Mouse (Mus musculus): ENCODE data around the gene Morn1.

The Morn1 gene

GRCm38 (mm10) chr4:155118278-155118677 lies 31.9 kb downstream of the Morn1 start:
- DNase-seq (ENCODE audit: low read depth, low spot score), result no peak

GRCm38 (mm10) chr4:155120038-155120437 lies 33.7 kb downstream of the Morn1 start:
- no peak for DNase-seq (ENCODE audit: low read depth, low spot score)

- no peak for DNase-seq (ENCODE audit: low read depth, low spot score)
These were observed 34.2 kb downstream of the Morn1 start for GRCm38 (mm10) chr4:155120583-155120982.

DNA sequence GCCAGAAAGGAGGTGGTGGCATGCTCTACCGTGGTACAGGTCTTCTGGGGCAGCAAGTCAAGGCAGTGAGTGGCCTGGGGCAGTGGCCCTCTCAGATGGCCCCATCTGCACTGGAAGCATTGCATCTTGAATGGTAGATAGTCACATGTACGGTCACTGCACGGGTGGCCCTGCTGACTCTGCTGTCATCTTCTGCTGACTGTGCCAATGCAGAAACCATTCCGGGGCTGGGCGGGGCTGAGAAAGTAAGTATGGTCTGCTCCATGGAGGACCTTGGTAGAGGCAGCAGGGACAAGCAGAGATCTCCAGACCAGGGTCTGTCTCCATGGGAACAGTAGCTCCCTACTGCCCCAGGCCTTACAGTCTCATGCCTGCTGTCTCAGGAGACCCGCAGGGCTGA lies 34.8 kb downstream of the Morn1 start:
- no peak for DNase-seq (ENCODE audit: low read depth, low spot score)

- DNase-seq (ENCODE audit: low read depth, low spot score), result no peak
These were observed 35.6 kb downstream of the Morn1 start for GRCm38 (mm10) chr4:155121915-155122443.

- peak; percentile 37 for DNase-seq (ENCODE audit: low read depth, low spot score)
These were observed 36.2 kb downstream of the Morn1 start for GRCm38 (mm10) chr4:155122444-155123040.

DNA sequence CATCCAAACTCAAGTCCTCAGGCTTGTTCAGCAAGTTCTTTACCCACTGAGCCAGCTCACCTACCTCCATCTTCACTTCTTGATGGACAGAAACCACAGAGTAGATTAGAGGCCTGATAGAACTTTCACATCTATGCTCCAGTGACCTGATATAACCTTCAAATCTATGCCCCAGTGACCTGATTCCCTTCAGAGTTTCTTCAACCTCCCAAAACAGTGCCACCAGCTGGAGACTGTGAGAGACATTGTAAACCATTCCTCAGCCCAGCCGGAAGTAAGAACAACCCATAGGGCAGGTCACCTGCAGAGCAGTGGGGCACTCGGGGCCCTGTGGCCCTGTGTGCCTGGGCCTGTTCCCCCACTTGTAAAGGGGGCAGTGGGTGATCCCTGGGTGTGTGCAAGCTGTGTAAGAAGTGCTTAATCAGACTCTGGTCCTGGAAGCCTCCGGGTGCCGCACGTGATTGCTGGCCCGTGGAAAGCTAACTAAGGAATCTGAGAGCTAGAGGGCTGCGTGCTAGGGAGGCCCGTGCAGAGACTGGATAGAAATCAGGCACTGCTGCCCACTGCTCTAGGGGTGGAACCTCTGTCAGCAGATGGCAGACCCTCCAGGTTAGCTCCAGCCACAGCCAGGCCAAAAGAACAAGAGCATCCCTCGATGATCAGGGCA lies 37.6 kb downstream of the Morn1 start:
- DNase-seq (ENCODE audit: low read depth, low spot score), result no peak

GRCm38 (mm10) chr4:155125310-155125709 lies 38.9 kb downstream of the Morn1 start:
- no peak for DNase-seq (ENCODE audit: low read depth, low spot score)

- no peak for DNase-seq (ENCODE audit: low read depth, low spot score)
These were observed 39.8 kb downstream of the Morn1 start for GRCm38 (mm10) chr4:155126194-155126593.

DNA sequence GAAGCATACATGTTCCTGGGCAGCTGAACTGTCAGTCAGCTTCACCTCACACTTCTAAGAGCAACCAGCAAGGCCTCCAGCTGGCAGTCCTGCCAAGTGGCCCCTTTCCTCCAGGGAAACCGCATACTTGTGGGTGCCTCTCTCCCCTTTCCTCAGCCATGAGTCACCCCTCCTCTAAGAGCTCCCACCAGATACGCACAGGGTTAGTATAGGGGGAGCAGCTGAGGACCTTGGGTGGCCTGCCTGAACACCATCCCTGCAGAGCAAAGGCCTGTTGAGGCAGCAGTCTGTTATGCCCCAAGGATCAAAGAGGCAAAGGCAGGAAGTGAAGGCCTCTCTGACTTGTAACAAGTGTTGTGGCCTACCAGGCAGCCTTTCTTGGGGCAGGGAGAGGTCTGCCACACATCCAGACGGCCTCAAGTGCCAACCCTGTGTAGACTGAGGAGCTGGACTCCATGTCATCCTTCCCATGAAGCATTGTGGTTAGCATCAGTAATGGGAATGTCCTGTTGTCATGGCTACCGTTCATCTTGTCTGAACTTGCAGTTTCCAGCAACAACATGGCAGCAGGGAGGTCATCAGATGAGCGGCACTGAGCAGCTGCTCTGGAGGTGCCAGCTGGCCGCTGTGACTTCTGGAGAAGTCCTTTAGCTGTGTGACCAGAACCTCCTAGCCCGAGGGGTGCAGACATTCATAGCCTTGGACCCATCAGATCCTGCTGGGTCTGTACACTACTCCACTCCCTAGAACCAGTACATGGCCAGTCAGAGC lies 40.4 kb downstream of the Morn1 start:
- peak; percentile 69 for DNase-seq (ENCODE audit: low read depth, low spot score)

GRCm38 (mm10) chr4:155128411-155128810 lies 42.0 kb downstream of the Morn1 start:
- DNase-seq (ENCODE audit: low read depth, low spot score), result no peak

- peak; percentile 76 for DNase-seq (ENCODE audit: low read depth, low spot score)
These were observed 42.9 kb downstream of the Morn1 start for GRCm38 (mm10) chr4:155129132-155129917.

- DNase-seq (ENCODE audit: low read depth, low spot score), result no peak
These were observed 43.6 kb downstream of the Morn1 start for GRCm38 (mm10) chr4:155129996-155130395.

- DNase-seq (ENCODE audit: low read depth, low spot score), result no peak
These were observed 44.2 kb downstream of the Morn1 start for GRCm38 (mm10) chr4:155130616-155131015.

- DNase-seq (ENCODE audit: low read depth, low spot score), result no peak
These were observed 46.8 kb downstream of the Morn1 start for GRCm38 (mm10) chr4:155133188-155133587.

DNA sequence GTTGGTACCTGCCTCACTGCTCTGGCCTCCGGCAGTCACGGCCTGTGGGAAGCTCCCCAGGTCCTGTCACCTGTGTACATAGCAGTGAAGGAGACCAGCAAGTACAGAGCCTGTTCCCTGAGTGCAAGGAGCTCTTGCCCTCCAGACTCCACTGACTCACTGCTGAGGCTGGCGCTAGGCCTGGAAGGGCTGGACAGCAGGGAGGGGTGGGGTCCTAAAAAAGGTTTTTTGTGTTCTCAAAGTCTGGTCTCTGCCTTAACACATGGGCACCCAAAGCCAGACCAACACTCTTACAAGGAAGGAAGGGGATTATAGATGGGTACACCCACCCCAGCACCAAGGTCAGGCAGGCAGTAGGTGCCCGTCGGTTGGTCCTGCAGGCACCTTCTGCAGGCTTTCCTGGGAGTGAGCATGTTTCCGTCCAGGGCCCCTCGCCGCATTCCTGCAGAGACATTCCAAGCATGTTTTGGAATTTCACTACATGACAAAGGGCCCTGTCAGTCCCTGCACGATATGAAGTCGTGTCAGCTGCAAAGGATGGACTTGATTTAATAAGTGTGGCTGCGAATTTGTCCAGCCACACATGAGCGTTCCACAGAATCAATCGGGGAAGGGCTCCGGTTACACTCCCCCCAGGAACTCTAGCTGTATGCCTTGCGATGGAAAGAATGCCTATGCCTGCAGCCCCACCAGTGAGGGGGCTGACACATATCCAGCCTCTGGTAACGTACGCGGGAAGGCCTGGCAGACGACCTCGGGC lies 47.5 kb downstream of the Morn1 start:
- DNase-seq (ENCODE audit: low read depth, low spot score), result no peak

DNA sequence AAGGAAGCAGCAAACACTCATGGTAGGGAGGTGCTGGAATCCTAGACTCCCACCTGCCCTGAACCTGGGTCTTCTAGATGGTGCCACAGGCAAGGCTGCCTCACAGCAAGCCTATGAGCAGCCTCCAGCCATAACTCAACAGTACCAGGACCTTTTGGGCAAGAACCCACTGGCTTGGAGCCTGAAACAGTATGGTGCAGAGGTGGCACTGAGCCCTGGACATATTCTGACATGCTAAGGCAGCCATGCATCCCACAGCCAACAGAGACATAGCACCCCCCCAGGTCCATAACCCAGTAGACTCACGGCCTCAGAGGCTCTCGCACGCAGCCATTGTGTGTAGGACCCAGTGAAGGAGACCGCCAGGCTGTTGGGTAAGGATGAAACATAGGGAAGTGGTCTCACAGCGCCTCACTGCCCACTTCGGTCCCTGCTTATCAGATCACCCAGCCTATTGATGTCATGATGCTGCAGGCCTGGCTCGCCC lies 48.4 kb downstream of the Morn1 start:
- DNase-seq (ENCODE audit: low read depth, low spot score), result no peak

DNA sequence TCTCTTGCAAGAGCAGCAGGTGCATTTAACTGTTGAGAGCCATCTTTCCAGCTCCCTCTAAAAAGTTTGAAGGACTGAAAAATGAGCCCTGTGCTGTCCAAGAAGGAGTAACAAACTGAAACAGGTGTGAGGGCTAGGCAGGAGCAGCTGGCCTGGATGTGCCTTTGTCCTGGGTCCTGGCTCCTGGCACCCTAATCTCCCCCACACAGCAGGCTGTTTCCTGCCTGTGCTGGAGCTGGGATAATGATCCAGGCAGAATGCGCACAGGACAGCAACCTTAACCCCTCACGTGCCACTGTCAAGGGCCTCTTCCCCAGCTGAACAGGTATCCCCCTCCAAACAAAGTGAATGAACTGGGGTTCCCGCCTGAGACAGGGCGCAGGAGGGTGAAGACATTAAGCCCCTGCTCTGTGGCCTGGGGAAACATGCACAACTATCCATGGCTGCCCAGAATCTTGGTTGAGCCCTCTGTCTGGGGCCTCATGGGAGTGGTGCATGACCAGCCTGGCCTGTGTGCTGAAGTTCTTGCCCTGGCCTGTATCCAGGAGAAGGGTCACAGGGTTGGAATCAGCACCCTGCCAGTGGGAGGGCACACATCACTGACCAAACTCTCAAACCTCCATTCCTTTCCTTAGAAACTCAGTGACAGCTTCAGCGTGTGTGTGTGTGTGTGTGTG lies 49.7 kb downstream of the Morn1 start:
- no peak for DNase-seq (ENCODE audit: low read depth, low spot score)

GRCm38 (mm10) chr4:155137891-155138290 lies 51.5 kb downstream of the Morn1 start:
- no peak for DNase-seq (ENCODE audit: low read depth, low spot score)

- DNase-seq (ENCODE audit: low read depth, low spot score), result no peak
These were observed 52.1 kb downstream of the Morn1 start for GRCm38 (mm10) chr4:155138451-155138850.
